Mouse (Mus musculus) brown adipose tissue, adult 24 weeks (tissue): Measurements from ENCODE around the gene Tgfbr3. TPM values are rescaled to one million over a fixed set of nuclear protein-coding genes. Genes with fewer than 3 reads are reported as not detected.

Experiments used
- H3K27ac ChIP-seq: fragments of 200-500 bp; replicated peaks from 2 replicates; pipeline ENCODE4 v1.5.1; 2012; ENCODE audit warnings: low read depth, mild to moderate bottlenecking, low read length
- H3K4me1 ChIP-seq: fragments of 200-500 bp; 2 replicates; pipeline ENCODE4 v1.6.1; 2012; ENCODE audit warnings: low read length, mixed read lengths; ENCODE audit not compliant: control insufficient read depth, insufficient read depth, insufficient read length
- H3K4me3 ChIP-seq: fragments of 200-500 bp; 2 replicates; pipeline ENCODE4 v1.5.1; 2012; ENCODE audit warnings: low read depth, mild to moderate bottlenecking, low read length, moderate library complexity; ENCODE audit not compliant: insufficient read depth
- polyA plus RNA-seq: library from polyadenylated mRNA; stranded (reverse); fragments of >200 nt; gene quantifications from 2 replicates; pipeline ENCODE4 v1.2.4, GENCODE M21; 2012; ENCODE audit not compliant: missing spikeins, insufficient read depth, insufficient read length

Tgfbr3 gene
- polyA plus RNA-seq, 1 experiment: 27.0 TPM

DNA sequence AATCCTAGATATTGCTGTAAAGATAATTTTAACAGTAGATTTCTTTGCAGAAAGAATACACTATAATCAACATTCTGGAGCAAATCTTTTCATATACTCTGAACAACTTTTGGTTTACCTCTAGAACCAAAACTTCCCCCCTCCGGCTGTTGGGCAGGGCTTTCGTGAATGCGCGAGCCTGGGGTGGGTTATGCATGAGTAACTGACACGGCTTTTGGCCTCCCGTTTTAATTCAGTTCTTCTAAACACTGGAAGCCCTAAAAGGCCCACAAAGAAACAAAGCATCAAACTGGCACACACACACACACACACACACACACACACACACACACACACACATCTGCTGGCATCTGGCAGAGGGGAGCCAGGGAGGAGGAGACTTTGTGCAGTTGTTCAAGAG is 164.3 kb downstream of the Tgfbr3 start:
- Histone ChIP-seq H3K4me1 (peaks cover 19% of the 10 kb centered on the region), H3K27ac (0 out of 2 replicates have a peak overlapping the region, but pooled peaks have one; percentile 26), H3K4me3 (no peak overlapping the region)

DNA sequence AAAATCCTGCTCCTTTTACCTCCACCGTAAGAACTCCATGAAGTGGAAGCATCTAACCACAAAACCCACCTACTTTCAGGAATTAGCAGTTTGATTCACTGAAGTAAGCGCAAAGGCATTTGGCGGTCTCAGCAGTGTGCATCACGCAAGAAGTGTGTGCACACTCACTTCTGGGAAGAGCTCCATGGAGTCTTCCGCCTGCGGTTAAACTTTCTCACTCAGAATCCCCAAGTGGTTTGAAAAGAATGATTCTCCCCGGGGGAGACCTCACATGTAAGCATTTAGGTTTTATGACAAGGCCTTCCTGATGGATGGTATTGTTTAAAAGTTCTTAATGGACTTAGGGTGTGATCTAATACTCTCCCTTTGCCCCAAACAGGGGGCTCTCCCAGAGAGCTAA is 164.9 kb downstream of the Tgfbr3 start:
- Histone ChIP-seq H3K27ac (peak overlapping the region; percentile 20; the same call in 1 of the 2 replicates), H3K4me1 (peaks cover 19% of the 10 kb centered on the region), H3K4me3 (no peak overlapping the region)

DNA sequence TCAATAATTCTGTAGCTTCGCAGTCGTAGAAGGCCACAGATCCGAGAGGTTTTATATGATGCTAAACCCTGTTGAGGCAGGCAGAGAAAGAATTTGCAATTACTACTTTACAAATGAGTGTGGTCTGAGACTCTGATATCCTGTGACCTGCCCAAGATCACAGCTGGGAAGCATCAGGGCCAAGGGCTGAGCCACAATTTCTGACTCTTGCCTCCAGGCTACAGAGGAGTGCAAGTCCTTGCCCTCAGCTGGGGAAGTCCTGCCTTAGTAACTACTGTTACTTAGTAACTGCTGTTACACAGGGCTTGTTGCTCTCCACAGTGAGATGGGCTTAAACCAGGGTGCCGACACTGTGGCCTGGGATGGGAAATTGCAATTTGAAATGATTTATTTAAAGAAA is 166.8 kb downstream of the Tgfbr3 start:
- Histone ChIP-seq H3K4me3 (no peak overlapping the region), H3K4me1 (peaks cover 19% of the 10 kb centered on the region), H3K27ac (no peak overlapping the region)

DNA sequence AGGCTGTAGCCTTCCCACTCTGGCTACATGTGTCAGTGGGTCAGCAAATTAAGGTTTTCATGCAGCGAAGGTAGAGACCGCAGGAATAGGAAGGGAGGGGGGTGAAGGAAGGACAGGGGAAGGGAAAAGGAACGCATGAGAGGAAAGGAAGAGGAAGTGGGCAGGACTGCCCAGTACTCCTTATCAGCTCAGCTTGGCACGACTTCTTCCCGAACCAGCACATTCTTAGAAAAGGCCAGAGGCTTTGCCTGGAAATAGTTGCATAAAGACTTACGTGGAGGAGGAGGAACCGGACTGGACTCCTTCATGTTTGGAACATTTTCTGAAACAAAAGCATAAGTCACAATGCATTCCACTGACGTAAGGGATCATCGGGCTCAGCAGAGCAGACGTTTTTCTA is 168.3 kb downstream of the Tgfbr3 start:
- peaks cover 23% of the 10 kb centered on the region for H3K4me1 ChIP-seq
- peak overlapping the region; percentile 34; the same call in 1 of the 2 replicates for H3K27ac ChIP-seq
- H3K4me3 ChIP-seq: no peak overlapping the region

DNA sequence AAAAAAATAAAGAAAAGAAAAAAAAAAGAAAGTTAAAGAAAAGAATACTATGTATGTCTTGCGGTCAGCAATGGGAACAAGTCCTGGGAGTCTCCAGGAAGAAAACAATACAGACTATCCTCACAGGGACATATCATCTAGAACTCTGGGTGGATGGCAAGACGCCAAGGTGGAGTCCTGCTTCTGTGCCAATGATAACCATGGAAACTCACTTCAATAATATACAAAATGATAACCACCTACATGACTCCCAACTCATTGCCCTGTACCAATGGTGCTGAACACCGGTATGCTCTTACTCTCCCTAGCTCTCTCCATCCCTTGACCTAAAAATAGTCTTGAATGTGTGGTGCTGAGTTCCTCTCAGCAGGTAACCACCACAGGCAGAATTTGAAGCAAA is 168.8 kb downstream of the Tgfbr3 start:
- Histone ChIP-seq H3K4me3 (no peak overlapping the region), H3K27ac (peak overlapping the region; percentile 34; the same call in 1 of the 2 replicates), H3K4me1 (peaks cover 23% of the 10 kb centered on the region)

DNA sequence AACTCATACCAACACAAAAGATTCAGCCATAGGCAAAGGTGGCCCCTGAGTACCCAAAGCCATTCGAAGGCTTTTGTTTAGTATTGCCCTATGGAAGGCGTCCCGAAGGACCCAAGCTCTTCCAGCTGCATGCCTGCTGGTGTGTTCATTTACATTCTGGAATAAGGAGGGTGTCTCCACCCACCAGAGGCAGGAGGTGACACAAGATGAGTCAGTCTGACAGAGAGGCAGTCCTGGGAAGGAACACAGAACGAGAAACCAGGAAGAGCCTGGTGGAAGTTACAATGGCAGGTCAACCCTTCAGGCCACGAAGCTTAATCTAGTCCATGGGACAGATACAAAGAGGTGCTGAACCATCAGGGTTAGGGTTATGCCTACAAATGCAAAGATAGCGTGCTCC is 169.5 kb downstream of the Tgfbr3 start:
- Histone ChIP-seq H3K4me1 (peaks cover 19% of the 10 kb centered on the region), H3K4me3 (no peak overlapping the region), H3K27ac (no peak overlapping the region)

DNA sequence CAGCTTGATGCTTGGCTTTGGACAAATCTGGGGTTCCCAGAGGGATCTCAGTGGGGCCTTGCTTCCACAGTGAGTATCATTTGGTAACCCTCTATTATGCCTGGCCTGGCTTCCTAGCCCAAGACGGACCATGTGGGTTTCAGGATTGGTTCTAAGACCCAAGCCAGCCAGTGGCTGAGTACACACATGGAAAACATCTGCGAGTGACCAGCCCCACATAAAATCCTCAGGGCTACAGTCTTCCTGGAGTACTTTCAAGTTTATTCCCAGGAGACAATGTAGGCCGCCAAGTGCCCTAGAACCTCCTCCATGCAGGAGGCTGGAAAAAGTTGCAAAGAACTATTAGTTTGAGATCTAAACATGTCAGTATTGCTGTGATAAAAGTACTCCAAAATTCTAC is 172.6 kb downstream of the Tgfbr3 start:
- Histone ChIP-seq H3K27ac (peak overlapping the region; percentile 49), H3K4me3 (no peak overlapping the region), H3K4me1 (peaks cover 28% of the 10 kb centered on the region)

DNA sequence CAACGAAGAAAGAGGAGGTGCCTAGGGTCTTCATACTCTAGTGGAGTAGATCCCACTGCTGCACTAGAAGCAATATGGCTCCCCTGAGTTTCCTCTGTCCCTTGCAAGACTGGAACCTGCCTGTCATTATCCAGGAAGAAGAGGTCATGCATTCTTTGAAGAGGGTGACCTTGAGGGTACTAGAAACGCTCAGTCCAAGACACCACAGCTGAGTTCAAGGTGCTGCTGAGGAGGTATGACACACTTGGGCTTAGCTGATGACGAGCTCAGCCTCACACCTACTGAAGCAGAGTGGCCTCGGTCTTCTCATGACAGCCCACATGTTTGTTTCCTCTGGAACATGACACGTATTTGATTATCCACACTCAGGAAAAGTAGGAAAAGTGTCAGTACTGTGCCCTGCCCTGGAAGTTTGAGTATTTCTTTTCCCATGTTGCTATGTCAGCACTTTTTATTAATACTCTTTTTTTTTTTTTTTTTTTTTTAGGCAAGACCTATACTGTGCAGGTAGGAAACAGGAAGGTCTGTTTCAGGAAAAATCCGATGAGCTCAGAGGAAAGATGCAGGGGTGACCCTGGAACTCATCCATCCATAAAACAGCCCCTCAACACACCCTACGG is 176.7 kb downstream of the Tgfbr3 start:
- Histone ChIP-seq H3K27ac (peak overlapping the region; percentile 49), H3K4me3 (no peak overlapping the region), H3K4me1 (peaks cover 27% of the 10 kb centered on the region)

DNA sequence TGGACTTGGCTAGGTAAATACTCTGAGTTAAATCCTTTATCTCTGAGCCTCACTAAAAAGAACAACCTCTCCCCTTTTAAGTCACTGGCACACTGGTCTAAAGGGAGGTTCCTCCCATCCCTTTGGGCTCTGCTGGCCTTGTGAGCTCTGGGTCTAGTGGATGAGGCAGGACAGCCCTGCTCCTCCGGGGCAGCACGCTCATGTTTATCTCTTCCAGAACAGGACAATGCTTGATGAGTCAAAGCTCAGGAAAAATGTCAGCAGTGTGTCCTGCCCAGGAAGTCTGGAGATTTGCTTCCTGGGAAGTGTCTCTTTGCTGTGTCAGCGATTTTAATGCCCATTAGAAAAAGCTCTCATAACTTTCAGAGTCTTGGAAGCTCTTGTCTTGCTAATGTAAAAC is 177.6 kb downstream of the Tgfbr3 start:
- H3K27ac ChIP-seq: peak overlapping the region; percentile 66
- H3K4me3 ChIP-seq: no peak overlapping the region
- H3K4me1 ChIP-seq: peaks cover 24% of the 10 kb centered on the region

DNA sequence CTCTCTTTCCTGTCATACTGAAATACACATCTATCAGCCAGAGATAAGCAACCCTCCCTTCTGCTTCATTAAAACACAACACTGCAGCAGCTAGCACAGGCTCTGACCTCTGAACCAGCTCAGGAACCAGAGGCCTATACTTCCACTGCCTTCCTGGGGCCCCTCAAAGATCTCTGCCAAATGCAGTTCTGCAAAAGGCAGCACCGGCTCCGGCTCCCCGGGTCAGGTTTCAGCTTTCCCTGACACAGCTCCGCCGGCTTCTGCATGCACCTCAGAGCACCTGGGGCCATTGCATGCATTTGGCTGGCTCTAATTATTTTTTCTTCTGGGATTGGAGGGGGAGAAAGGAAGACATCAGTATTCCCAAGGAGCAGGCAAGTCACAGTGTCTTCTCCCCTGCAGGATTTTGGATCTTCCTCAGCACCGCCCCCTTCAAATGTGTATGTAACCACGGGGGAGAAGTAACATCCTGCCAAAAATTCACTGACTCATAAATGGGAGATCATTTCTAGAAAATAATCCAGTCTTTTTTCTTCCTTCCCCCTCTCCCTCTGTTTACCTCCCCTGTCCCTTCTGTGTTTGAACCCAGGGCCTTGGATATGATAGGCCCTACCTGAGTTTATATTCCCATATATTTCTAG is 178.4 kb downstream of the Tgfbr3 start:
- no peak overlapping the region for H3K4me3 ChIP-seq

DNA sequence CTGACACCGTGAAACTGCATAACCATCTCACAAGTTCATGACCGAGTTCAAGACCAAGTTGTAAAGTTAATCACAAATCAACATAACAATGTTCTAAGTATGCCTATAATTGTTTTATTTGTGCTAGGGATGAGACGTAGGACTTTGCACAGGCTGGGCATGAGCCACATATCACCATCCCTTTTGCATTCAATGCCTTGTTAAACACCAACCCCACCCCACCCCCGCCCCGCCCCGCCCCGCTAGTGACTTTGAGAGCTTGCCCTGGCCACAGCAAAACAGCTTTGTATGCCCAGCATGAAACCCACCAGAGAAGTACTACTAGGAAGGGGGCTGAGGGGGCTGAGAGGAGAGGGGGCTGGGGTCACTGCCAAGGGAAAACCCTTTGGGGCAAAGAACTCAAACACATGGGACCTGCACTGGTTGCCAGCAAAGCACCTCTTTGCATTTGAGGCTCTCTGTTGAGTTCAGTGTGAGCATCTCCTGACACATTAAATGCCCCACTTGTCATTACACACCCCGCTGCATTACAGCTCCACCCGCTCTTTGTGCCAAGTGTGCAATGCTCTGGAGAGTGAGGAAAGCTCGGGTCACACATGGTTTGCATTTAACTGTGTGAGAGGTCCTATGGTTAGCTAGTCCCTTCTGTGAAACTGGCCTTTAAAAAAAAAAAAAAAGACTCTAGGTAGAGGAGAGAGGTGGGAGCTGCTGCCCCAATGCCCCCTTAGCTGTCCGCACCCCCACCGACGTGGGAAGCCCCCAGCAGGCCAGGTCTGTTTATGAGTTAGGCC is 179.1 kb downstream of the Tgfbr3 start:
- Histone ChIP-seq H3K4me1 (peaks cover 21% of the 10 kb centered on the region), H3K27ac (peak overlapping the region; percentile 66), H3K4me3 (no peak overlapping the region)

More for the DNA sequence above, 178.4 kb downstream of the Tgfbr3 start:
- Histone ChIP-seq H3K27ac (peak overlapping the region; percentile 66), H3K4me1 (peaks cover 21% of the 10 kb centered on the region)

DNA sequence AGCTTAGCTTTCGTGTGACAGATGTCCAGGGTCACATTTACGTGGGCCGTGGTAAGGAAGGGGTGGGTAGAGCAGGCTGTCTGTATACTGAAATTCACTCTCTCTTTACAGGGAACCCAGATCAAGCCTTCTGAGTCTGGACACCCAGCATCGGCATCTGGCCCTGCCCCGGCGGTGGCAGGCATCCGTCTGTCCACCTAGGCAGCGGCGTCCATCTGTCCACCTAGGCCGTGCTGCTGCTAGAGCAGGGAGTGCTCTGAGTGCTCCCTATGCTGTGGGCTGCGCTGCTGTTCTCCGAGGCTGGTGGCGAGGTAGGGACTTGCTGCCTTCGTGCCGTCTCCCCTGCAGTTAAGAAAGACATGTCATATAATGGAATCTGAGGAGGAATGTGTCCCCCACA is 180.0 kb downstream of the Tgfbr3 start:
- Histone ChIP-seq H3K27ac (no peak overlapping the region), H3K4me3 (no peak overlapping the region), H3K4me1 (peaks cover 21% of the 10 kb centered on the region)

DNA sequence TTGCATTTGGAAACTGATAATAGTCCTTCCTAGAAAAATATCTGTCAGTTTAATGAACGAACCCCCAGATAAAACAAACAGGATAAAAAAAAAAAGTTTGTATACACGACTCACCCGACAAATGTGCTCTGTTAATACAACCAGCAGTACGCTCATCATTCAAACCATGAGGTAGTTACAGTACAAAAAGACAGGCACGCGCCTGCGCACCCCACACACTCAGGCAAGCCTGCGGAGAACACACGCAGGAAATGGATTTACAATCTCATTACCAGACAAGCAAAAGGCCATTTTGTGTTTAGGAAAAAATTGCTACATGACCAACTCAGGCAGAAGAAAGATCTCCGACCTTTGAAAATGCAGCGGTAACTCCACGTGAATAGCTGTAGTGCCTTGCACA is 182.6 kb downstream of the Tgfbr3 start:
- no peak overlapping the region for H3K4me3 ChIP-seq
- peaks cover 11% of the 10 kb centered on the region for H3K4me1 ChIP-seq
- no peak overlapping the region for H3K27ac ChIP-seq

DNA sequence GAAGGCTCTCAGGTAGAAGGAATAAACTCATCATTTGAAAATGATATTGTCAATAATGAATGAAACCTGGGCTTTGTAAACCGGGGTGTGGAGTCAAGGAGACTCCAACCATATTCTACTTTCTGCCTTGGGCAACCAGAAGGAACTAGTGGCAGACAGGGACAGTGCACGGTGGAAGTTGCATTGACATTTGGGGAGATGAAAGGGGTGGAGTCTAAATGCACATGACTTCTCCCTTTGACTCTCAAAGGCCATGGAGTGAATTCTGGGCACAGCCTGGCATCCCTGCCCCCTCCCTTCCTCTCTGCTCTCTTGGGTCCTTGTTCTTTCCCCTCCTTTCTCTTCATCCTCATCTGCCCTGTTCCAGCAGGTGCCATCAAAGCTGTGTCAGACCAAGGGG is 183.3 kb downstream of the Tgfbr3 start:
- Histone ChIP-seq H3K4me1 (peaks cover 10% of the 10 kb centered on the region), H3K4me3 (no peak overlapping the region), H3K27ac (no peak overlapping the region)

DNA sequence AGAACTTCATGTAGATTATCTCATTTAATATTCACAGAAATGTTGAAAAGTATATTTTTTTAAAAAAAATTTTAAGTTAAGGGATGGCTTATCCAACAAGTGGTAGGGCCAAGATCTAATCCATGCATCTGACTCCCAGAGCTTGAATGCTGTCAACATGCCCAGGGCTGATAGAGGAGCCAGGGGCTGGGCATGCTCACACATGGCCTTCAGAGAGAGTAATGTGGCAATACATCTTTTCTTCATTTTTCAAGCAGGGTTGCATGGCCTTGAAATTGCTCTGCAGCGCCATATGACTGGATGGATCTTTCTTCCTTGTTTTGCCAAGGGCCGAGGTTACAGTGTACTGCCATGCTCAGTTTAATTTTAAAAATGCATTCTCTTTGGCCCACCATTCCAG is 185.8 kb downstream of the Tgfbr3 start:
- Histone ChIP-seq H3K4me1 (peaks cover 17% of the 10 kb centered on the region), H3K27ac (no peak overlapping the region), H3K4me3 (no peak overlapping the region)
